ENCODE assay signal across 22 mouse cellular contexts in genomic region chr1:141999769-142000168, GRCm38 (mm10).
"Had no signal": no experiment of that assay in that cellular context is flagged by ENCODE, and none has a peak within 500 bp of the region (broad histone marks: within the 10 kb centered on the region; RNA-seq: fewer than 3 reads in every experiment).

No protein-coding gene starts in this region.

- H3K36me3 ChIP-seq: kidney, embryonic 15.5 days; limb, embryonic 12.5 days; limb, embryonic 15.5 days; midbrain, embryonic 12.5 days; midbrain, embryonic 15.5 days; neural tube, embryonic 12.5 days; neural tube, embryonic 15.5 days; stomach, embryonic 15.5 days had no signal

- DNase-seq: kidney, adult 11 months; kidney, adult 8-10 months; kidney, postnatal 10 days; kidney, postnatal 36 days; left cerebral cortex, postnatal 4 days; liver, postnatal 0 days; lung, postnatal 14 days; right cerebral cortex, postnatal 25 days; spleen, adult 18-20 months; thymus, adult 18-20 months; thymus, postnatal 36 days had no signal

- H3K4me3 ChIP-seq: kidney, embryonic 15.5 days; limb, embryonic 12.5 days; limb, embryonic 15.5 days; midbrain, embryonic 12.5 days; midbrain, embryonic 15.5 days; neural tube, embryonic 12.5 days; neural tube, embryonic 15.5 days; stomach, embryonic 15.5 days had no signal

- H3K4me2 ChIP-seq: kidney, embryonic 15.5 days; limb, embryonic 12.5 days; limb, embryonic 15.5 days; liver, embryonic 11.5 days; midbrain, embryonic 12.5 days; midbrain, embryonic 15.5 days; neural tube, embryonic 12.5 days; neural tube, embryonic 15.5 days; stomach, embryonic 15.5 days had no signal

- ATAC-seq: liver, postnatal 0 days; midbrain, embryonic 15.5 days had no signal

- H3K9me3 ChIP-seq: kidney, embryonic 15.5 days; limb, embryonic 12.5 days; limb, embryonic 15.5 days; midbrain, embryonic 12.5 days; midbrain, embryonic 15.5 days; neural tube, embryonic 12.5 days; neural tube, embryonic 15.5 days; stomach, embryonic 15.5 days had no signal

- H3K9ac ChIP-seq: kidney, embryonic 15.5 days; limb, embryonic 12.5 days; limb, embryonic 15.5 days; liver, embryonic 14.5 days; liver, postnatal 0 days; midbrain, embryonic 12.5 days; midbrain, embryonic 15.5 days; neural tube, embryonic 12.5 days; neural tube, embryonic 15.5 days; stomach, embryonic 15.5 days had no signal

- H3K4me1 ChIP-seq: kidney, embryonic 15.5 days; limb, embryonic 12.5 days; limb, embryonic 15.5 days; midbrain, embryonic 12.5 days; midbrain, embryonic 15.5 days; neural tube, embryonic 12.5 days; stomach, embryonic 15.5 days had no signal

- H3K27me3 ChIP-seq: kidney, embryonic 15.5 days; limb, embryonic 12.5 days; limb, embryonic 15.5 days; midbrain, embryonic 12.5 days; midbrain, embryonic 15.5 days; neural tube, embryonic 12.5 days; neural tube, embryonic 15.5 days; stomach, embryonic 15.5 days had no signal

- H3K27ac ChIP-seq: kidney, embryonic 15.5 days; limb, embryonic 12.5 days; limb, embryonic 15.5 days; liver, embryonic 14.5 days; macrophage; midbrain, embryonic 12.5 days; midbrain, embryonic 15.5 days; neural tube, embryonic 12.5 days; neural tube, embryonic 15.5 days; stomach, embryonic 15.5 days had no signal
